Mouse (Mus musculus): Measurements from ENCODE around the gene Palld.

DNA sequence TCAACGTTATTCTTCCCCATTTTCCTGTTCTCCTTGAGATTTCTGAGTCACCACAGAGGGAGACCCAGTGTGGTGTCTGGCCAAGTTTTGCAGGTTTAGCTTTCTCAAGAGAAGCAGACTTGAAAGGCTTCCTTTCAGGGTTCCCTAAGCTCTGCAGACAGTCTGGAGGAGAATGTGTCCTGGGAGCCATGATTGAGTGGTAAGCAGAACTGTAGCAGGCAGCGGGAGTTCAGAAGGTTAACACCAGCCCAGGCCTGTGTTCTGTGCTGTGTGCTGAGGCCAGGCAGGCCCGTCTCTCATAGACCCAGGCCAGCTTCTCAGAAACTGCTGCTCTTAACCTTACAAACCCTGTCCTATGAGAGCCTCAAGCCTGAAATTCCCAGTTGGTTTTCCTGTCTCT, 263.5 kb downstream of the Palld start:
- TF ChIP-seq GATA1 (IDR thresholded peaks at IDR 0.05; ENCODE audit: low read length) (no peak), TAL1 (IDR thresholded peaks at IDR 0.05; ENCODE audit: low read length) (no peak)
